Mouse (Mus musculus) hindbrain, embryonic 15.5 days (tissue): ENCODE results near the gene Sp7. TPM values are rescaled to one million over a fixed set of nuclear protein-coding genes. Genes with fewer than 3 reads are reported as not detected.
A peak's percentile ranks its signal among the peaks of the same experiment; 100 is the strongest.

Experiments used
- ATAC-seq: fragments of 200-750 bp; cut with Nextera tagmentation; 2 replicates; pipeline ENCODE4 v1.8.0; 2017; ENCODE audit warnings: low read depth, moderate number of reproducible peaks, moderate TSS enrichment; ENCODE audit not compliant: low FRiP score
- H3K27ac ChIP-seq: fragments of 300-500 bp; sonication (generic); replicated peaks from 2 replicates; pipeline ENCODE4 v1.5.1; 2015; ENCODE audit warnings: mild to moderate bottlenecking, inconsistent platforms
- H3K27me3 ChIP-seq: fragments of 300-500 bp; sonication (generic); 2 replicates; pipeline ENCODE4 v1.6.1; 2015; ENCODE audit warnings: control low read depth, inconsistent platforms
- H3K36me3 ChIP-seq: fragments of 300-500 bp; sonication (generic); 2 replicates; pipeline ENCODE4 v1.6.1; 2015; ENCODE audit warnings: control low read depth, inconsistent platforms
- H3K4me1 ChIP-seq: fragments of 300-500 bp; sonication (generic); replicated peaks from 2 replicates; pipeline ENCODE4 v1.6.1; 2015; ENCODE audit warnings: control low read depth, inconsistent platforms
- H3K4me2 ChIP-seq: fragments of 300-500 bp; sonication (generic); 2 replicates; pipeline ENCODE4 v1.6.1; 2015; ENCODE audit warnings: moderate library complexity, mild to moderate bottlenecking, inconsistent platforms
- H3K4me3 ChIP-seq: fragments of 300-500 bp; sonication (generic); 2 replicates; pipeline ENCODE4 v1.5.1; 2015; ENCODE audit warnings: mild to moderate bottlenecking, inconsistent platforms
- H3K9ac ChIP-seq: fragments of 300-500 bp; sonication (generic); 2 replicates; pipeline ENCODE4 v1.6.1; 2015; ENCODE audit warnings: inconsistent platforms
- H3K9me3 ChIP-seq: fragments of 300-500 bp; sonication (generic); 2 replicates; pipeline ENCODE4 v1.6.1; 2016; ENCODE audit warnings: control low read depth, inconsistent platforms
- WGBS: fragments of 180-500 bp; shearing (Covaris S2); methylation state at CpG from one replicate; pipeline ENCODE4 v1.1.7; 2015; 5-methylcytosine and 5-hydroxymethylcytosine counted together
- polyA plus RNA-seq: library from polyadenylated mRNA; unstranded; fragments of >200 nt; fragmentation: Nextera tagmentation; extraction: Ambion mirVana; gene quantifications from 2 replicates; pipeline ENCODE4 v1.2.1, GENCODE M21; 2015

The Sp7 gene
- polyA plus RNA-seq, 1 experiment from 2014 or later, result 0.57 TPM

DNA sequence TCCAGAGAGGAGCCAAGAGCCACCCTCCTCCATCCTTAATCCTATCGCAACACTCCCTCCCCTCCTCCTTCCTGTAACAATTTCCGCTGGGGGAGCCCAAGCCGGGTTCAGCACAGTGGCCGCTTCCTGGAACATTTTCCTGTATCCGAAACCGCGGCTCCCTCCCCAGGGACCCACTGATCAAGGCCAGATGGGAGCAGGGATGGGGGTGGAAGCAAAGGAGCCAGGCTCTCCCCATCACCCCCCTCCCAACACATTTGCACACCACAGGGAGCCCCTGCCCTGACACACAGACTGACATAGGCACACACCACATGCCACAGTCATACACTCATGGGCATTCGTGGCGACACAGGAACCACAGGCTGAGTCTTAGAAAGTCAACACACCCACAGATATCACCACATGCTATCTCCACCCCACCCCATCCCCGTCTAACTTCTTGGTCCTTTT, 10.9 kb upstream of the Sp7 start:
- H3K9me3 ChIP-seq, result no peaks in the 10 kb centered on the region
- no peak overlapping the region for H3K4me3 ChIP-seq
- H3K27ac ChIP-seq, result no peak overlapping the region
- H3K36me3 ChIP-seq, result no peaks in the 10 kb centered on the region
- 4% methylated on average over 10 of the region's 10 CpGs for WGBS
- peaks cover 15% of the 10 kb centered on the region for H3K4me1 ChIP-seq
- no peak overlapping the region for H3K9ac ChIP-seq
- no peak for ATAC-seq
- H3K27me3 ChIP-seq, result no peaks in the 10 kb centered on the region
- H3K4me2 ChIP-seq, result peak overlapping the region; percentile 97

DNA sequence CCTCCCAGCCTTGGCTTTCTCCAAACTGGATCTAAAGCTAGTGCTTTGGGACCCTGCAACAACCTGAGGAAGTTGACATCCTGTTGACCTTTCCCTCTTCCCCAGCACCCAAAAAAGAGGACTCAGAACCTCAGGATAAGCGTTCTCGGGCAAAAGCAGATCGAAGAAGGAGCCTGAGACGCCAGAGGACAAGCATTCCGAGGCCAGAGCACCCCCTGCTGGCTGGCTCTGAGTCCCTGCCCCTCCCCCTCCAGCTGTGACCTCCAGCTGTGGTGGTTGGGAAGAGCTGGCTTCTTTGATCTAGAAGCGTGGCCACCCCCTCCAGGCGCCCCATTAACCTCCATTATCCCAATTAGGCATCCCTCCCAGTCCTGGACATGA, 10.2 kb upstream of the Sp7 start:
- Histone ChIP-seq H3K27ac (peak overlapping the region; percentile 54), H3K4me2 (peak overlapping the region; percentile 97), H3K36me3 (no peaks in the 10 kb centered on the region), H3K9ac (peak overlapping the region; percentile 58), H3K4me1 (peaks cover 15% of the 10 kb centered on the region), H3K27me3 (0 out of 2 replicates have a peak, but pooled peaks cover 2% of the 10 kb centered on the region), H3K4me3 (peak overlapping the region; percentile 57), H3K9me3 (no peaks in the 10 kb centered on the region)
- ATAC-seq, result peak; percentile 71
- WGBS, result 0% methylated on average over 7 of the region's 7 CpGs

DNA sequence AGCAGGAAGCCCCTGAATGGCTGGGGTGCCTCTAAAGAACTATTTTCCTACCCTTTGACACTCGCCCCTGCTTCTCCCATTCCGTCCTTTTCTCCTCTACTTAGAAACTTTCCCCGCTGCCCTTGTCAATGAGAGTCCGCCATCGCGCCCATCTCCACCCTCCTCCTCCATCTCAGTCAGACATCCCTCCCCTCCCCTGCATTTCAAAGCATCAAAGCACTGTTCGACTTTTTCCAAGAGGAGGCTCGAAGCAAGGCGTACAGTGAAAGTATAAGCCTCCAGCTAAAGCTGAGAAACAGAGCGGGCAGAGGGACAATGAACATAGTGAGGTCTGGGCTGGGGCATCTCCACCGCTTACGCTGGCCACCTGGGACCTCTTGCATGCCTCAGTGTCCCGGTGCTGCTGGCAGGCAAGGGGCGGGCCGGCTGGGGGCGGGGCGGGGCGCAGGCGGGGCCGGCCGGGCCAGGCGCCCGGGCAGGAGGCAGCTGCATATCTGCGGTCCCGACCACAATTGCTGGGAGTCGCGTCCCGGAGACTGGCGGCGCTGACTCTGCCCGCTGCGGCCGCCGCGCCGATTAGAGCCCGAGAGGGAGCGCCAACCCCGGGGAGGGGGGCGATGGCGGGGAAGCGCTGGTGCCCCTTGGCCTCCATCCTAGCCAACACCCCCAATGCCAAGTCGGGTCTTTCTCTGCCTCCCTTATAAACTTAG, 9.6 kb upstream of the Sp7 start:
- Histone ChIP-seq H3K4me2 (peak overlapping the region; percentile 97), H3K27me3 (0 out of 2 replicates have a peak, but pooled peaks cover 5% of the 10 kb centered on the region), H3K4me3 (peak overlapping the region; percentile 57), H3K9me3 (no peaks in the 10 kb centered on the region), H3K27ac (peak overlapping the region; percentile 54), H3K36me3 (no peaks in the 10 kb centered on the region), H3K9ac (peak overlapping the region; percentile 58), H3K4me1 (peaks cover 15% of the 10 kb centered on the region)
- ATAC-seq, result peak; percentile 72
- WGBS, result under 1% methylated on average over 37 of the region's 43 CpGs

DNA sequence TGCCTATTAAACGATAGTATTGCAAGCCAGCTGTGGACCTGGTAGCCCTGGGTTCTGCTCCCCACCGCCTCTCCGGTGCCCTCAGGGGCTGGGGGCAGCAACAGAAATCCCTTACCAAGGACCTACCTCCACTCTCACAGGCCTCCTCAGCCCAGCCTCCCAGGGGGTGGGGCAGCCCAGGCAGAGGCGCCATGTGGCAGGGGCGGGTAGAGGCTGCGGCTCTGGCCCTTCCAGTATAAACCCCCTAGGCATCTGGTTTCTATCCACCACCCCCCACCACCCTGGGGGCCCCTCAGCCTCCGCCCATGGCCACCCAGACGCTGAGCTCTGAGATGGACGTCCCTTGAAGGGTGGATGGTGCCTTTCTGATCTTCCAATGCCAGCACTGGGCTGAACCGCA, 3.7 kb upstream of the Sp7 start:
- Histone ChIP-seq H3K9ac (no peak overlapping the region), H3K9me3 (no peaks in the 10 kb centered on the region), H3K4me3 (no peak overlapping the region), H3K27me3 (peaks cover 19% of the 10 kb centered on the region; the same call in 1 of the 2 replicates), H3K4me2 (no peak overlapping the region), H3K27ac (no peak overlapping the region), H3K36me3 (no peaks in the 10 kb centered on the region), H3K4me1 (peaks cover 18% of the 10 kb centered on the region)
- 10% methylated on average over 10 of the region's 10 CpGs for WGBS
- no peak for ATAC-seq

DNA sequence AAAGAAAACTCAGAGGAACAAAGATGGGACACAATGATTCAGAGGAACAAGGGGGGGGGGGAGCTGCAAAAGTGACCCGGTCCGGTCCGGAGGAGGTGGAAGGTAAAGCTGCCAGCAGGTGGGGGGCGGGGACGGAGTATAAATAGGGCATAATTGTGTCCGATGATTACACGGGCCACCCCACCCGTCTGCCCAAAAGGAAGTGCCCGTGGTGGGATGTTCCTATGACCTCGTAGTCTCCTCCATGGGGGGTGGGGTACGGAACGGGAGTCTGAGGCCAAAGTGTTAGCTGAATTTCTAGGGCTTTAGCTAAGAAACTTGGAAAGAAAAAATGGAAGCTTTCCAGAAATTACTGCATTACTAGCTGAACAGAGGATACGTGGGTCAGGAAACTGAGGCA, 3.0 kb upstream of the Sp7 start:
- ATAC-seq, result no peak
- WGBS, result 5% methylated on average over 13 of the region's 13 CpGs
- Histone ChIP-seq H3K27me3 (peaks cover 20% of the 10 kb centered on the region; the same call in 1 of the 2 replicates), H3K4me3 (no peak overlapping the region), H3K4me2 (no peak overlapping the region; the same call in 1 of the 2 replicates), H3K36me3 (no peaks in the 10 kb centered on the region), H3K9me3 (no peaks in the 10 kb centered on the region), H3K9ac (no peak overlapping the region), H3K4me1 (peaks cover 18% of the 10 kb centered on the region), H3K27ac (no peak overlapping the region)

DNA sequence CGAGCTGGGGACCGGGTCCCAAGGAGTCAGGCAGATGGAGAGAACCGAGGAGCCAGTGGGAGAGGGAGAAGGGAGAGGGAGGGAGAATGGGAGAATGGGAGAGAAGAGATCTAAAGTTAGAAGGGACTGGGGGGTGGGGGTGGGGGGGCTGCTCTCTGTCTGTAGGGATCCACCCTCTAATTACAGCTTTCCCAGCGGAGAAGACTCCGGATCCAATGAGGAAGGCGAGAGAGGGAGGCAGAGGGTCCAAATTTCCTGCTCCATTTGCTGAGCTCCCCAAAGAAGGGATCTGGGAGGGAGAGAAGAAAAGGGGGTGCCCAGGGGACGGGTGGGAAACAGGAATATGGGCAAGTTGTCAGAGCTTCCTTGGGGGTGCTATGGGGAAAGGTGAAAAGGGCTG, 744 bp downstream of the Sp7 start:
- WGBS, result 4% methylated on average over 7 of the region's 7 CpGs
- Histone ChIP-seq H3K9ac (no peak overlapping the region), H3K9me3 (no peaks in the 10 kb centered on the region), H3K36me3 (no peaks in the 10 kb centered on the region), H3K27me3 (peaks cover 17% of the 10 kb centered on the region; the same call in 1 of the 2 replicates), H3K4me2 (peak overlapping the region; percentile 56), H3K27ac (no peak overlapping the region), H3K4me1 (peaks cover 18% of the 10 kb centered on the region), H3K4me3 (peak overlapping the region; percentile 29; the same call in 1 of the 2 replicates)
- ATAC-seq, result no peak

DNA sequence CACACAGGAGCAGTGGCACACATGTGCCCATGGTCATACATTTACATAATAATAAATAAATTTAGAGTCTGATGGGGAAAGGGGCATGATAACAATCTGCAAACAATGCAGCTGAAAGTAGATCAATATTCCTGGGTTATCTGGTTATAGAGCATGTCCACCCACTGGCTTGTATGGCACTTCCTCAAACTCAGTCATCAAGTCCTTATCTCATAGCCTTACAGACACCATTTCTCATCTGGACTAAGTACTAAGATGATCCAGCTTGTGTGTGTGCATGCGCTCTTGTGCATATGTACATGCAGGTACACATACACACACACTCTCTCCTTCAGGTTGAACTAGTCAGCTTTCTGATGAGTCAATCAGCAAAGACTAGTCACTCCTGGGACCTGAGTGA, 2.3 kb downstream of the Sp7 start:
- 98% methylated on average over 1 of the region's 1 CpGs for WGBS
- no peak overlapping the region for H3K4me3 ChIP-seq
- peaks cover 15% of the 10 kb centered on the region for H3K4me1 ChIP-seq
- no peak overlapping the region for H3K4me2 ChIP-seq
- H3K36me3 ChIP-seq, result no peaks in the 10 kb centered on the region
- H3K9ac ChIP-seq, result no peak overlapping the region
- no peaks in the 10 kb centered on the region for H3K9me3 ChIP-seq
- ATAC-seq, result no peak
- peaks cover 10% of the 10 kb centered on the region; the same call in 1 of the 2 replicates for H3K27me3 ChIP-seq
- no peak overlapping the region for H3K27ac ChIP-seq

DNA sequence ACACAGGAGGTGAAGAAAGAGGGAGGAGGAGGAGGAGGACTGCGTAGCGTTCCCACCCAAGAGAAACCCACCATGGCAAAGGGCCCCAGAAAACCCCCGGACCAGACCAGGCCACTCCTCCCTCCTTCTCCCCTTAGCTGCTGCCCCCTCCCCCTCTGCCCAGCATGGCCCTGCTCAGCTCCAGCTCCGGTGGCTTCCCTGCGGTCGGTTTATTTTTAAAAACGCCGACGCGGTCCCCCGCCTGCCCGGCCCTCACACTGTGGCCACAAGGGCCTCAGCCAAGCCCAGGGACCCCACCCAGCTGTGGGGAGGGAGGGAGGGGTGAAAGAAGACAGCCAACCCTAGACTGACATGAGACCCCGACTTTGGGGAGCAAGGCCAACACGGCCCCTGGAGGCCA, 4.3 kb downstream of the Sp7 start:
- ATAC-seq, result no peak
- Histone ChIP-seq H3K4me1 (peaks cover 25% of the 10 kb centered on the region), H3K27ac (no peak overlapping the region), H3K9ac (no peak overlapping the region), H3K4me2 (peak overlapping the region; percentile 33; the same call in 1 of the 2 replicates), H3K9me3 (no peaks in the 10 kb centered on the region), H3K27me3 (peaks cover 28% of the 10 kb centered on the region), H3K4me3 (no peak overlapping the region), H3K36me3 (no peaks in the 10 kb centered on the region)
- 12% methylated on average over 14 of the region's 14 CpGs for WGBS

DNA sequence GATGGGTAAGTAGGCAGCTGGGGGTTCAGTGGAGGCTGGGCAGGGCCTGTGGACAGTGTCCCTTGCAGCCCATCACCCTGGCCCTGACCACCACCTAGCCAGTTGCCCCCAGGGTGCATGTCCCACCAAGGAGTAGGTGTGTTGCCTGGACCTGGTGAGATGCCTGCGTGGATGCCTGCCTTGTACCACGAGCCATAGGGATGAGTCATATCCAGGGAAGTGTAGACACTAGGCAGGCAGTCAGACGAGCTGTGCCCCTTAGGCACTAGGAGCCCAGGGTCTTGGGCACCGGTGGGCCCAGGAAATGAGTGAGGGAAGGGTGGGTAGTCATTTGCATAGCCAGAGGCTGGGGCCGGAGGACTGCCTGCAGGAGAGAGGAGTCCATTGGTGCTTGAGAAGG, 8.1 kb downstream of the Sp7 start:
- Histone ChIP-seq H3K36me3 (no peaks in the 10 kb centered on the region), H3K4me3 (no peak overlapping the region), H3K4me1 (peaks cover 26% of the 10 kb centered on the region), H3K9ac (no peak overlapping the region), H3K27ac (no peak overlapping the region), H3K4me2 (no peak overlapping the region), H3K9me3 (no peaks in the 10 kb centered on the region), H3K27me3 (peaks cover 35% of the 10 kb centered on the region)
- 19% methylated on average over 5 of the region's 5 CpGs for WGBS
- 0 out of 2 replicates have a peak, but pooled peaks have one; percentile 24 for ATAC-seq

DNA sequence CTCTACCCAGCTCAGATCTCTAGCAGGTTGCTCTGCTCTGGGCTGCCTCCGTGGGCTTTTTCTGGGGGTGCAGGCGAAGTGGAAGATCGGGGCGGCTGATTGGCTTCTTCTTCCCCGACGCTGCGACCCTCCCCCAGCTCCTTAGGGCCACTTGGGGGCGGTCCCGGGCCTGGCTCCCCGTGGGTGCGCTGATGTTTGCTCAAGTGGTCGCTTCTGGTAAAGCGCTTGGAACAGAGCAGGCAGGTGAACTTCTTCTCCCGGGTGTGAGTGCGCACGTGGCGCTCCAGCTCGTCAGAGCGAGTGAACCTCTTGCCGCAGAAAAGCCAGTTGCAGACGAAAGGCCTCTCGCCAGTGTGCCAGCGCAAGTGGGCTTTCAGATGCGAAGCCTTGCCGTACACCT, 8.9 kb downstream of the Sp7 start:
- Histone ChIP-seq H3K9me3 (no peaks in the 10 kb centered on the region), H3K36me3 (no peaks in the 10 kb centered on the region), H3K9ac (no peak overlapping the region), H3K4me2 (peak overlapping the region; percentile 51), H3K4me1 (peaks cover 26% of the 10 kb centered on the region), H3K4me3 (peak overlapping the region; percentile 21; the same call in 1 of the 2 replicates), H3K27ac (no peak overlapping the region), H3K27me3 (peaks cover 35% of the 10 kb centered on the region)
- 2% methylated on average over 25 of the region's 25 CpGs for WGBS
- ATAC-seq, result no peak

DNA sequence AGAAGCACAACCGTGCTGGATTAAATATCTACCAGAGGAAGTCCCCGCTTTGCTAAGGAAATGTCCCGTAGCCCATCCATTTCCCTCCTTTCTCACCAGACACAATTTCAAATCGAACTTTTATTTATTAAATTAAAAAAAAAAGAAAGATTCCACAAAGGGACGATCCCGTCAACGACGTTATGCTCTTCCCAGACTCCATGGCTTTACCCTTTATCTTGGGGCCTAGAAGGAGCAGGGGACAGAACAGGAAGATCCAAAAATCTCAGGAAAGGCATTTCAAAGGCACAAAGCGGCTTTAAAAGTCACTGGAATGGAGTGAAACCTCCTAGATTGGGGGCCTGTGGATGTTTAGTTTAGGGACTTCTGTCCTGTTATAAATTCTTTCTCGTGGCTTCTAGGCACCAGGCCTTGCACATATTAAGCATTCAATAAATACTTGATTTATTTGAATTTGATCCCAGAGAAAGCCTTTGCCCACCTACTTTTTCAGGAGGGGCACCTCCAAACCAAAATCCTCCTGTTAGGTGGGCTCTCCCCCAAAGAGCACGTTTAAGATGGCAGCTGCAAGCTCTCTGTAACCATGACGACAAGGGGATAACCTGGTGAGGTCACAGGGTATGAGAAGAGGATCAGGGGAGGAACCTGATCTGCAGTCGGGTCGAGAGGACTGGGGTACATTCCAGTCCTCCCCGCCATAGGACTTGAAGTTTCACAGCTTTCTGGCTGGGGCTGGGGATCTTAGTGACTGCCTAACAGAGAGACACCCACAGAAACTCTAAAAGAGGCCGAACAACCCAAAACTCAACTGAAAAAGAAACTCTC, 10.3 kb downstream of the Sp7 start:
- WGBS, result 31% methylated on average over 16 of the region's 16 CpGs
- no peak overlapping the region for H3K27ac ChIP-seq
- no peaks in the 10 kb centered on the region for H3K9me3 ChIP-seq
- no peak overlapping the region for H3K4me3 ChIP-seq
- peaks cover 26% of the 10 kb centered on the region for H3K4me1 ChIP-seq
- H3K27me3 ChIP-seq, result peaks cover 32% of the 10 kb centered on the region
- no peak overlapping the region for H3K9ac ChIP-seq
- no peak for ATAC-seq
- peak overlapping the region; percentile 97 for H3K4me2 ChIP-seq
- H3K36me3 ChIP-seq, result no peaks in the 10 kb centered on the region

DNA sequence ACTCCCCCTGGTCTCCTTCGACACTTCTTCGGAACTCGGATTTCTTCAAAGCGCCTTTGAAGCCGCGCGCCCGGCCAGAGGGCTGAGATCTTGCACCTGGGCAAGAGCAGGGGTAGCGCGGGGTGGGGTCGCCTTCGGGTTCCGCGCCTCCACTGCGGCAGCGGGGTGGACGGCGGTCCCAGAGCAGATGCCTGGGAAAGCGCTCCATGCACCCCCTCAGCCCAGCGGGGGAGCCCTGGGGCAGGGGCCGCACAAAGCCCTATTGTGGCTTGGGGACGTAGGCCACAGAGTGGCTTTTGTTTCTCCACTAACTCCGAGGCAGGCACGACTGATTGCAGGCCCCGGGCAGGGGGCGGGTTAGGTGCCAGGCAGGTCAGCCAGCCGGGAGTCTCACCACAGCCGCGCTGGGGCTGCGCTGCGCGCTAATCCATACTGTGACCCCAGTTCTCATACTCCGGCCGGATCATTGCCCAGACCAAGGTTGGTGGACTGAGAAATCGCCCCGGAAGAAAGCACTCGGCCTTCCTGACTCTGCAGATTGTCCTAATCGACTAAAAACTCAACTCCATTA, 11.0 kb downstream of the Sp7 start:
- H3K9ac ChIP-seq, result peak overlapping the region; percentile 51
- ATAC-seq, result peak; percentile 23; the same call in 1 of the 2 replicates
- H3K36me3 ChIP-seq, result no peaks in the 10 kb centered on the region
- peak overlapping the region; percentile 97 for H3K4me2 ChIP-seq
- H3K27ac ChIP-seq, result peak overlapping the region; percentile 64
- H3K27me3 ChIP-seq, result peaks cover 32% of the 10 kb centered on the region
- peak overlapping the region; percentile 43 for H3K4me3 ChIP-seq
- peaks cover 28% of the 10 kb centered on the region for H3K4me1 ChIP-seq
- 1% methylated on average over 38 of the region's 38 CpGs for WGBS
- H3K9me3 ChIP-seq, result no peaks in the 10 kb centered on the region
